In genomic region chr12:111660628-111661027, GRCm38 (mm10) we compare ENCODE assay signal across 27 mouse cellular contexts.
"Had no signal": no experiment of that assay in that cellular context is flagged by ENCODE, and none has a peak within 500 bp of the region (broad histone marks: within the 10 kb centered on the region; RNA-seq: fewer than 3 reads in every experiment).

No protein-coding gene starts in this region.

- H3K4me3 ChIP-seq: gastrocnemius, adult 2 months; heart, adult 2 months; heart, embryonic 13.5 days; heart, embryonic 15.5 days; hindbrain, embryonic 12.5 days; layer of hippocampus, adult 2 months; left cerebral cortex, adult 2 months; limb, embryonic 10.5 days; limb, embryonic 12.5 days; liver, embryonic 13.5 days; liver, embryonic 15.5 days had no signal

- DNase-seq: gastrocnemius, adult 2 months; gastrocnemius, postnatal 10 days; gastrocnemius, postnatal 25 days; heart, adult 11 months; heart, adult 2 months; heart, postnatal 14 days; heart, postnatal 36 days; kidney, adult 18-20 months; kidney, adult 8-10 months; kidney, postnatal 10 days; kidney, postnatal 25 days; kidney, postnatal 4 days; liver; liver, embryonic 13.5 days; liver, postnatal 0 days had no signal

- H3K4me2 ChIP-seq: heart, embryonic 11.5 days; heart, embryonic 13.5 days; heart, embryonic 15.5 days; hindbrain, embryonic 12.5 days; limb, embryonic 12.5 days; liver, embryonic 11.5 days; liver, embryonic 13.5 days; liver, embryonic 15.5 days had no signal

- H3K9ac ChIP-seq: heart, embryonic 13.5 days; heart, embryonic 15.5 days; hindbrain, embryonic 12.5 days; limb, embryonic 12.5 days; liver, embryonic 13.5 days; liver, embryonic 15.5 days; liver, postnatal 0 days had no signal

- ATAC-seq: hindbrain, postnatal 0 days; intestine, embryonic 16.5 days; liver, postnatal 0 days had no signal

- H3K27ac ChIP-seq: gastrocnemius, adult 2 months; heart, adult 2 months; heart, embryonic 13.5 days; heart, embryonic 15.5 days; hindbrain, embryonic 12.5 days; hindbrain, postnatal 0 days; layer of hippocampus, adult 2 months; left cerebral cortex, adult 2 months; limb, embryonic 10.5 days; limb, embryonic 12.5 days; liver, embryonic 13.5 days; liver, embryonic 15.5 days had no signal

- H3K27me3 ChIP-seq: heart, embryonic 13.5 days; heart, embryonic 15.5 days; hindbrain, embryonic 12.5 days; limb, embryonic 12.5 days; liver, embryonic 13.5 days; liver, embryonic 15.5 days had no signal

- H3K9me3 ChIP-seq: heart, embryonic 13.5 days; heart, embryonic 15.5 days; hindbrain, embryonic 12.5 days; limb, embryonic 10.5 days; limb, embryonic 12.5 days; liver, embryonic 13.5 days; liver, embryonic 15.5 days had no signal
